Mouse (Mus musculus) gastrocnemius, adult 18-20 months (tissue): Measurements from ENCODE around the gene Zfpm1. TPM values are rescaled to one million over a fixed set of nuclear protein-coding genes. Genes with fewer than 3 reads are reported as not detected.
A peak's percentile ranks its signal among the peaks of the same experiment; 100 is the strongest.
"Not testable (repeated sequence)": the region's sequence is repeated elsewhere in the genome, so short reads cannot be mapped to it uniquely, and the experiment has no call there.

Source experiments
- DNase-seq: peaks from one replicate; pipeline ENCODE4 v3.0.0; 2021; ENCODE audit warnings: low spot score
- total RNA-seq, 2 experiments: library from RNA; stranded (reverse); gene quantifications; 2 replicates each; pipeline ENCODE4 v1.2.3; 2021

Gene Zfpm1
- total RNA-seq, 2 experiments from 2014 or later, result 6.6 to 7.5 TPM

GRCm38 (mm10) chr8:122323951-122324402 lies 42.0 kb downstream of the Zfpm1 start:
- DNase-seq, result not testable (repeated sequence)

GRCm38 (mm10) chr8:122325196-122325595 lies 43.3 kb downstream of the Zfpm1 start:
- DNase-seq, result no peak

- DNase-seq, result no peak
Observed at GRCm38 (mm10) chr8:122326114-122326542, 44.2 kb downstream of the Zfpm1 start.

- no peak for DNase-seq
Observed at GRCm38 (mm10) chr8:122329072-122329471, 47.1 kb downstream of the Zfpm1 start.

- no peak for DNase-seq
Observed at GRCm38 (mm10) chr8:122329553-122330239, 47.8 kb downstream of the Zfpm1 start.

GRCm38 (mm10) chr8:122330446-122331133 lies 48.6 kb downstream of the Zfpm1 start:
- no peak for DNase-seq

- DNase-seq, result no peak
Observed at GRCm38 (mm10) chr8:122331134-122331523, 49.2 kb downstream of the Zfpm1 start.

GRCm38 (mm10) chr8:122332753-122333506 lies 51.0 kb downstream of the Zfpm1 start:
- peak; percentile 86 for DNase-seq

GRCm38 (mm10) chr8:122333531-122333930 lies 51.6 kb downstream of the Zfpm1 start:
- DNase-seq, result no peak

- no peak for DNase-seq
Observed at GRCm38 (mm10) chr8:122334791-122335490, 53.0 kb downstream of the Zfpm1 start.

- no peak for DNase-seq
Observed at GRCm38 (mm10) chr8:122335638-122336250, 53.8 kb downstream of the Zfpm1 start.

GRCm38 (mm10) chr8:122336251-122336910 lies 54.4 kb downstream of the Zfpm1 start:
- no peak for DNase-seq

- no peak for DNase-seq
Observed at GRCm38 (mm10) chr8:122338852-122339251, 56.9 kb downstream of the Zfpm1 start.

GRCm38 (mm10) chr8:122340761-122341160 lies 58.8 kb downstream of the Zfpm1 start:
- no peak for DNase-seq

GRCm38 (mm10) chr8:122341790-122342189 lies 59.8 kb downstream of the Zfpm1 start:
- no peak for DNase-seq

- DNase-seq, result no peak
Observed at GRCm38 (mm10) chr8:122342362-122342761, 60.4 kb downstream of the Zfpm1 start.

- DNase-seq, result no peak
Observed at GRCm38 (mm10) chr8:122342806-122343209, 60.9 kb downstream of the Zfpm1 start.

- no peak for DNase-seq
Observed at GRCm38 (mm10) chr8:122343341-122343740, 61.4 kb downstream of the Zfpm1 start.

GRCm38 (mm10) chr8:122343758-122344157 lies 61.8 kb downstream of the Zfpm1 start:
- DNase-seq, result peak; percentile 45

- no peak for DNase-seq
Observed at GRCm38 (mm10) chr8:122344219-122344618, 62.3 kb downstream of the Zfpm1 start.
